Comparison of ENCODE assay signal across 33 mouse cellular contexts in the genomic region with DNA sequence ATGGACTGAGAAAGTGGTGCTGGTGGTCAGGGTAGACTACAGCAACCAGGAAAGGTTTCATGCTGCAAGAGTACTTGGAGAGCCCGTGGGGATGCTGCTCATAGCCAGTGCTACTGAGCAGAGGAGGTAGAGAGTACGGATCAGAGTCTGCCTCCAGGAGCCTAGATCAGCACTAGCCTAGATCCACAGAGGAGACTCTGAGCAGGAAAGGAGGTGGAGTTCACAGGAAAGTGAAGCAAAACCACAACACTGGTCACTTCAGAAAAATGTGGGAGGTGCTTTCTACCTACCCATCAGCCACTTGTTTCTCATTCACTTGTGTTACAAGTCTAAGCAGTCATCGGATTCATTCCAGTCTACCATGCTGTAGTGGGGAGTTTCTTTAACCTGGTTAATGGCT. TPM values are rescaled to one million over a fixed set of nuclear protein-coding genes. Genes with fewer than 3 reads are reported as not detected.
DNase-seq lines count a peak whose midpoint lies in the region; ATAC-seq lines count a peak whose summit lies in the region.
"Had no signal": no experiment of that assay in that cellular context is flagged by ENCODE, and none has a peak within 500 bp of the region (broad histone marks: within the 10 kb centered on the region; RNA-seq: fewer than 3 reads in every experiment).

No protein-coding gene starts in this region.

- H3K4me1 ChIP-seq in liver, embryonic 16.5 days (ENCODE audit: control insufficient read depth, low read depth, low read length): peaks cover 26% of the 10 kb centered on the region
- H3K4me1 ChIP-seq in midbrain, embryonic 11.5 days (ENCODE audit: control insufficient read depth, insufficient read depth, low read length): no peaks in the 10 kb centered on the region
- H3K4me1 ChIP-seq: embryonic facial prominence, embryonic 12.5 days; forebrain, embryonic 12.5 days; hindbrain, embryonic 12.5 days; kidney, embryonic 15.5 days; limb, embryonic 15.5 days; lung, embryonic 15.5 days; midbrain, embryonic 12.5 days; neural tube, embryonic 12.5 days had no signal

- DNase-seq in 3134 (ENCODE audit: extremely low read depth, insufficient read length, low spot score): peak; percentile 61
- peak; percentile 37 for DNase-seq in 416B (ENCODE audit: low read depth)
- no peak for DNase-seq in kidney, adult 9 months
- DNase-seq in midbrain, embryonic 11.5 days (ENCODE audit: low spot score, missing footprints): no peak
- no peak for DNase-seq in kidney, postnatal 14 days
- DNase-seq: adrenal gland, adult 8-10 months; cerebellum, adult 11 months; cerebellum, adult 9-10 months; embryo, embryonic 11 days; gastrocnemius, postnatal 10 days; heart, postnatal 36 days; kidney, postnatal 36 days; left cerebral cortex, postnatal 4 days; right cerebral cortex, adult 18-20 months; spleen, adult 18-20 months; thymus, adult 2 months; thymus, postnatal 36 days had no signal

- H3K9me3 ChIP-seq in liver, embryonic 16.5 days (replicated peaks; ENCODE audit: control insufficient read depth, low read length): no peaks in the 10 kb centered on the region
- H3K9me3 ChIP-seq in midbrain, embryonic 11.5 days (ENCODE audit: control insufficient read depth, low read length): no peaks in the 10 kb centered on the region
- H3K9me3 ChIP-seq: embryonic facial prominence, embryonic 12.5 days; forebrain, embryonic 12.5 days; G1E; hindbrain, embryonic 12.5 days; kidney, embryonic 15.5 days; limb, embryonic 15.5 days; lung, embryonic 15.5 days; midbrain, embryonic 12.5 days; neural tube, embryonic 12.5 days had no signal

- peak overlapping the region; percentile 37 for H3K4me2 ChIP-seq in liver, embryonic 16.5 days (ENCODE audit: low read depth, low read length)
- no peak overlapping the region for H3K4me2 ChIP-seq in midbrain, embryonic 11.5 days
- H3K4me2 ChIP-seq: embryonic facial prominence, embryonic 12.5 days; forebrain, embryonic 12.5 days; heart, embryonic 11.5 days; hindbrain, embryonic 12.5 days; kidney, embryonic 15.5 days; limb, embryonic 15.5 days; lung, embryonic 15.5 days; midbrain, embryonic 12.5 days; neural tube, embryonic 12.5 days had no signal

- no peak overlapping the region for H3K9ac ChIP-seq in liver, embryonic 16.5 days (ENCODE audit: low read depth, low read length)
- no peak overlapping the region for H3K9ac ChIP-seq in midbrain, embryonic 11.5 days (ENCODE audit: low read length)
- H3K9ac ChIP-seq: embryonic facial prominence, embryonic 12.5 days; forebrain, embryonic 12.5 days; hindbrain, embryonic 12.5 days; kidney, embryonic 15.5 days; limb, embryonic 15.5 days; lung, embryonic 15.5 days; midbrain, embryonic 12.5 days; neural tube, embryonic 12.5 days had no signal

- peak; percentile 51 for ATAC-seq in erythroid progenitor cell, adult 5-6 weeks (replicated peaks; ENCODE audit: low FRiP score, poor library complexity, severe bottlenecking)
- ATAC-seq in liver, embryonic 16.5 days (ENCODE audit: low read depth): no peak
- ATAC-seq in midbrain, embryonic 11.5 days (ENCODE audit: low FRiP score): no peak
- ATAC-seq: hindbrain, postnatal 0 days; intestine, postnatal 0 days had no signal

- H3K27ac ChIP-seq in liver, embryonic 16.5 days (ENCODE audit: low read length): peak overlapping the region; percentile 90
- H3K27ac ChIP-seq in midbrain, embryonic 11.5 days (ENCODE audit: low read depth, low read length): no peak overlapping the region
- H3K27ac ChIP-seq: embryonic facial prominence, embryonic 12.5 days; forebrain, embryonic 12.5 days; hindbrain, embryonic 12.5 days; hindbrain, postnatal 0 days; kidney, embryonic 15.5 days; layer of hippocampus, adult 2 months; limb, embryonic 15.5 days; lung, embryonic 15.5 days; midbrain, embryonic 12.5 days; neural tube, embryonic 12.5 days had no signal

- no peaks in the 10 kb centered on the region for H3K36me3 ChIP-seq in liver, embryonic 16.5 days (ENCODE audit: control insufficient read depth, insufficient read depth)
- H3K36me3 ChIP-seq in midbrain, embryonic 11.5 days (ENCODE audit: control insufficient read depth, insufficient read depth, low read length): no peaks in the 10 kb centered on the region
- H3K36me3 ChIP-seq: embryonic facial prominence, embryonic 12.5 days; forebrain, embryonic 12.5 days; G1E; hindbrain, embryonic 12.5 days; kidney, embryonic 15.5 days; limb, embryonic 15.5 days; lung, embryonic 15.5 days; midbrain, embryonic 12.5 days; neural tube, embryonic 12.5 days had no signal

- no peaks in the 10 kb centered on the region for H3K27me3 ChIP-seq in liver, embryonic 16.5 days (ENCODE audit: control insufficient read depth, insufficient read depth, low read depth, low read length)
- H3K27me3 ChIP-seq in midbrain, embryonic 11.5 days (ENCODE audit: control insufficient read depth, insufficient read depth, low read length): no peaks in the 10 kb centered on the region
- H3K27me3 ChIP-seq: embryonic facial prominence, embryonic 12.5 days; forebrain, embryonic 12.5 days; hindbrain, embryonic 12.5 days; kidney, embryonic 15.5 days; limb, embryonic 15.5 days; lung, embryonic 15.5 days; midbrain, embryonic 12.5 days; neural tube, embryonic 12.5 days had no signal

- no peak overlapping the region for H3K4me3 ChIP-seq in liver, embryonic 16.5 days (ENCODE audit: low read depth, low read length)
- no peak overlapping the region for H3K4me3 ChIP-seq in midbrain, embryonic 11.5 days (ENCODE audit: low read depth, low read length)
- H3K4me3 ChIP-seq: embryonic facial prominence, embryonic 12.5 days; forebrain, embryonic 12.5 days; hindbrain, embryonic 12.5 days; kidney, embryonic 15.5 days; layer of hippocampus, adult 2 months; limb, embryonic 15.5 days; lung, embryonic 15.5 days; midbrain, embryonic 12.5 days; myocyte; neural tube, embryonic 12.5 days had no signal

- 67% methylated on average over 3 of the region's 3 CpGs for WGBS in liver, embryonic 16.5 days (ENCODE audit: insufficient replicate concordance)
- 83% methylated on average over 3 of the region's 3 CpGs for WGBS in midbrain, embryonic 11.5 days

RNA-seq across cellular contexts. Expression of a gene that starts 40.8 kb away (rescaled TPM):
- total RNA-seq in erythroid progenitor cell, adult 5-6 weeks (2015; ENCODE audit: low replicate concordance): 207 and 431 TPM in 2 replicates
- total RNA-seq in erythroid progenitor cell, adult 5-6 weeks (2017; ENCODE audit: low replicate concordance): 190 and 209 TPM in 2 replicates
- polyA plus RNA-seq in liver, embryonic 16.5 days (2015; fragmentation: Nextera tagmentation; extraction: Ambion mirVana): 33.5 and 33.8 TPM in 2 replicates
- 65.6 and 70.8 TPM in 2 replicates for polyA plus RNA-seq in midbrain, embryonic 11.5 days (2014; fragmentation: Nextera tagmentation; extraction: Ambion mirVana)

Comparison
In these comparisons a context has a peak if more than half of its experiments do, and no peak if none do; other contexts are left out.
1. DNase-seq: peak in 3134 (single experiment) and 416B (single experiment); none in kidney, adult 9 months (single experiment), midbrain, embryonic 11.5 days (single experiment) and kidney, postnatal 14 days (single experiment).